Mouse (Mus musculus) heart, embryonic 12.5 days (tissue): ENCODE results near the gene Zswim1. TPM values are rescaled to one million over a fixed set of nuclear protein-coding genes. Genes with fewer than 3 reads are reported as not detected.

Experiments
- ATAC-seq: fragments of 200-750 bp; cut with Nextera tagmentation; 2 replicates; pipeline ENCODE4 v1.8.0; 2017; ENCODE audit warnings: moderate TSS enrichment, moderate library complexity; ENCODE audit not compliant: insufficient number of reproducible peaks, low FRiP score
- H3K27ac ChIP-seq: fragments of 300-500 bp; sonication (generic); 2 replicates; pipeline ENCODE4 v1.5.1; 2016; ENCODE audit warnings: mild to moderate bottlenecking, moderate library complexity; ENCODE audit not compliant: poor library complexity, severe bottlenecking
- H3K27me3 ChIP-seq: fragments of 300-500 bp; sonication (generic); replicated peaks from 2 replicates; pipeline ENCODE4 v1.6.1; 2016; ENCODE audit warnings: mild to moderate bottlenecking, moderate library complexity
- H3K36me3 ChIP-seq: fragments of 300-500 bp; sonication (generic); 2 replicates; pipeline ENCODE4 v1.6.1; 2016; ENCODE audit warnings: mild to moderate bottlenecking, moderate library complexity
- H3K4me1 ChIP-seq: fragments of 300-500 bp; sonication (generic); replicated peaks from 2 replicates; pipeline ENCODE4 v1.6.1; 2016; ENCODE audit warnings: mild to moderate bottlenecking
- H3K4me2 ChIP-seq: fragments of 300-500 bp; sonication (generic); 2 replicates; pipeline ENCODE4 v1.6.1; 2016; ENCODE audit warnings: mild to moderate bottlenecking, moderate library complexity
- H3K4me3 ChIP-seq: fragments of 300-500 bp; sonication (generic); 2 replicates; pipeline ENCODE4 v1.5.1; 2016; ENCODE audit warnings: mild to moderate bottlenecking
- H3K9ac ChIP-seq: fragments of 300-500 bp; sonication (generic); 2 replicates; pipeline ENCODE4 v1.6.1; 2016; ENCODE audit warnings: mild to moderate bottlenecking, moderate library complexity
- H3K9me3 ChIP-seq: fragments of 300-500 bp; sonication (generic); replicated peaks from 2 replicates; pipeline ENCODE4 v1.6.1; 2016; ENCODE audit warnings: mild to moderate bottlenecking, moderate library complexity
- WGBS: fragments of 180-500 bp; shearing (Covaris S2); methylation state at CpG from one replicate; pipeline ENCODE4 v1.1.7; 2016; 5-methylcytosine and 5-hydroxymethylcytosine counted together
- polyA plus RNA-seq: library from polyadenylated mRNA; unstranded; fragments of >200 nt; fragmentation: Nextera tagmentation; extraction: Ambion mirVana; gene quantifications from 2 replicates; pipeline ENCODE4 v1.2.1, GENCODE M21; 2016

The Zswim1 gene
- polyA plus RNA-seq, 1 experiment from 2014 or later, result 9.8 TPM

DNA sequence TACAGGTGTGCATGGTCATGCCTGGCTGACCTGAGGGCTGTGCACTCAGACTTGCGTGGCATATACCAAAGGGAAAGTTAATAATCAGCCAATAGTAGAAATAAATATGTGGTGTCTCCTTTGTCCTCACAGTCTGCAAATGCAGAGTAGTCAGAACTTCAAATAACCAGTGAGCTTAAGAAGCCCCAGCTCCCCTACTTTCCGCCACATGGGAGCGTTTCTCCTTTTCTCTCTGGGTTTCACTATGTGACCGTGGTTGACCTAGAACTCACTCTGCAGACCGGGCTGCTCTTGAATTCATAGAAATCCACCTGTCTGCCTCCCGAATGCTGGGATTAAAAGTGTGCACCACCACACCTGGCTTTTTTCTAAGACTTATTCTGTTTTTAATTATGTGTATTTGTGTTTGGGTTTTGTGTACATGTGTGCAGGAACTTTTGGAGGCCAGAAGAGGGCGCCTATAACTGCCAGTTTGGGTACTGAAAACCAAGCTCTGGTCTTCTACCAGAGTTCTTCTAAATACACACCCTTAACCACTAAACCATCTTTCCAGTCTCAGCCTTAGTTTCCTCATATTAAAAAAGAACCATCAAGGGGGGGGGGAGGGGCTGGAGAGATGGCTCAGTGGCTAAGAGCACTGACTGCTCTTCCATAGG lies 38.4 kb upstream of the Zswim1 start:
- Histone ChIP-seq H3K4me3 (no peak overlapping the region), H3K9ac (no peak overlapping the region), H3K4me1 (peaks cover 29% of the 10 kb centered on the region), H3K27me3 (no peaks in the 10 kb centered on the region), H3K9me3 (no peaks in the 10 kb centered on the region), H3K27ac (no peak overlapping the region), H3K4me2 (no peak overlapping the region), H3K36me3 (peaks cover 9% of the 10 kb centered on the region; the same call in 1 of the 2 replicates)
- 74% methylated on average over 7 of the region's 7 CpGs for WGBS
- no peak for ATAC-seq

DNA sequence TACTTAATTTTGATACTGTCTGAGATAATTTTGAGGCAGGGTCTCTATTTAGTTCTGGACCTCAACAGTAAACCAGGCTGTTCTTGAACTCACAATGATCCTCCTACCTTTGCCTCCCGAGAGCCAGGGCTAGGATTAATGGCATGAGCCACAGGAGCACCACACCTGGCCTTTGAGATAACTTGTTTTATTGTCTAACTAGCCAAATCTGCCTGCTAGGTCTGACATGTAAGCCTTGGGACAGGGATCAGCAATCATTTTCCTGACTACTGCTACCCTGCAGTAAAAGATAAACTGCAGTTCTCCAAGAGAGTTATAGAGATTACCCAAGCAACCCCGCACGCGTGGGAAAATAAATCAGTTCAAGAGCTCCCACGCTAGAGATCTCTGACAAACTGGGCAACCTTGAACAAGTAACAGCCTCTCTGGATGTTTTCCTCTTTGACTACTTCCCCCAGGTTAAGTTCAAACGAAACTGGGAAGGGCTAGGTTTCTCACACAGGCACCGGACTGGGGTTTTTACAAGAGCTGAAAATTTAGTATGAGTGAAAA lies 37.5 kb upstream of the Zswim1 start:
- Histone ChIP-seq H3K9me3 (no peaks in the 10 kb centered on the region), H3K4me2 (peak overlapping the region; percentile 78), H3K4me1 (peaks cover 29% of the 10 kb centered on the region), H3K27me3 (no peaks in the 10 kb centered on the region), H3K27ac (peak overlapping the region; percentile 86), H3K36me3 (peaks cover 14% of the 10 kb centered on the region), H3K9ac (peak overlapping the region; percentile 83), H3K4me3 (peak overlapping the region; percentile 66)
- WGBS, result 11% methylated on average over 7 of the region's 7 CpGs
- ATAC-seq, result no peak

DNA sequence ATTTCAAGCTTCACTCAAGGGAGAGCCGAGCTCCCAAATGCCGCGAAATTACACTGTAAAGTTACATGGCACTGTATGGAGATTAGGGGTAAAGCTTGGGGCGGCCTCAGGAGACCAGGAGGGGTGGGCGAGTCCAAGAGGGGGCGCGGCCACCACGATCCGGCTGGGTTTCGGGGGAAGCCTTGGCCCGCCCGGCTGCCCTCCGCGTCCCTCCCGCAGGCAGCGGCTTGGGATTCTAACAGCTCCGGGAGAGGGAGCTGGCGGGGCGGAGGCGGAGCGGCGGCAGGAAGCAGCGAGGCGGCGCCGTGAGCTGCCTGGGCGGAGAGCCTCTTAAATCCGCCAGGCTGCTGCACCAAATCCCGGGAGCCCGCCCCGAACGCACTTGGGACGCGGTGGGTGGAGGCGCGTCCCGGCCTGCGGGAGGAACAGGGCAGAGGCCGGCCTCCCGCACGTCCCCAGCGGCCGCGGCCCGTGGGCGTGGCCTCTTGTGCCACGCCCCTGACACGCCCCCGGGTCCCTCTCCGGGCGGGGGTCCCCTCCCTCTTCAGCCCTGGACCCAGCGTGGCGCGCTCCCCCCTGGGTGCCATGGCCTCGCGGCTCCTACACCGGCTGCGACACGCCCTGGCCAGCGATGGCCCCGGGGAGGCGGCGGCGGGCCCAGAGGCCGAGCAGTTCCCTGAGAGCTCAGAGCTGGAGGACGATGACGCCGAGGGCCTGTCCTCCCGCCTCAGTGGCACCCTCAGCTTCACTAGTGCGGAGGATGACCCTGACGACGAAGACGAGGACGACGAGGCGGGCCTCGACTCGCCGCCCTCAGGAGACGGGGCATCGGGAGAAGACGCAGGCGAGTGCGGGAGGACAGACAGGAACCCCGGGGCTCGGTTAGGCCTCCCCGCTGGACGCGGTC lies 36.8 kb upstream of the Zswim1 start, which contains the start of gene Snx21:
Snx21 (plus strand) TSS at position 343 of the 907 bp plus-strand sequence.
- ATAC-seq, result peak; percentile 94
- peak within 1 kb of the TSS; percentile 86 for H3K27ac ChIP-seq
- no peaks in the 10 kb centered on the region for H3K27me3 ChIP-seq
- WGBS, result under 1% methylated on average over 87 of the region's 89 CpGs
- no peaks in the 10 kb centered on the region for H3K9me3 ChIP-seq
- peaks cover 22% of the 10 kb centered on the region for H3K36me3 ChIP-seq
- peaks cover 29% of the 10 kb centered on the region for H3K4me1 ChIP-seq
- H3K9ac ChIP-seq, result peak within 1 kb of the TSS; percentile 83
- H3K4me2 ChIP-seq, result peak within 1 kb of the TSS; percentile 78
- peak within 1 kb of the TSS; percentile 66 for H3K4me3 ChIP-seq

DNA sequence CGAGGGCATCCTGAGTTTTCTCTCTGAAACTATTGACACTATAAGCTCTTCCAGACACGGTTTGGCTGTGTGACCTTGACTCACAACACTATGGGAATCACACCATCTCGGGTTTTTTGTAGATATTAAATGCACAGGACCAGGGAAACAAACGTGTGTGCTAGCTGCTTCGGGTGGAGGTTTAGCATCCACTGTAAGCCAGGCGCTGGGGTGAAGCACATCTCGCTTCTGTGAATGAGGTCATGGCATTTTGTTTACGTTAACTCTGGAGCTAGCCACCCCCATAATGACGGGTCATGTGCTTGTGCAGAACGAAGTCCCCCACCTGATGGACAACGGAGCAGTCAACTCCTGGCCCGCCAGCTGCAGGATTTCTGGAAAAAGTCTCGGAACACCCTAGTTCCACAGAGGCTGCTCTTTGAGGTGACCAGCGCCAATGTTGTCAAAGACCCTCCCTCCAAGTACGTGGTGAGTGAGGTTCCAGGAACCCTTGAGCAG lies 36.0 kb upstream of the Zswim1 start:
- 4% methylated on average over 15 of the region's 15 CpGs for WGBS
- Histone ChIP-seq H3K27me3 (no peaks in the 10 kb centered on the region), H3K27ac (peak overlapping the region; percentile 86), H3K9me3 (no peaks in the 10 kb centered on the region), H3K4me1 (peaks cover 29% of the 10 kb centered on the region), H3K4me2 (peak overlapping the region; percentile 78), H3K36me3 (peaks cover 28% of the 10 kb centered on the region), H3K4me3 (peak overlapping the region; percentile 66), H3K9ac (peak overlapping the region; percentile 83)
- ATAC-seq, result no peak; the same call in 1 of the 2 replicates

DNA sequence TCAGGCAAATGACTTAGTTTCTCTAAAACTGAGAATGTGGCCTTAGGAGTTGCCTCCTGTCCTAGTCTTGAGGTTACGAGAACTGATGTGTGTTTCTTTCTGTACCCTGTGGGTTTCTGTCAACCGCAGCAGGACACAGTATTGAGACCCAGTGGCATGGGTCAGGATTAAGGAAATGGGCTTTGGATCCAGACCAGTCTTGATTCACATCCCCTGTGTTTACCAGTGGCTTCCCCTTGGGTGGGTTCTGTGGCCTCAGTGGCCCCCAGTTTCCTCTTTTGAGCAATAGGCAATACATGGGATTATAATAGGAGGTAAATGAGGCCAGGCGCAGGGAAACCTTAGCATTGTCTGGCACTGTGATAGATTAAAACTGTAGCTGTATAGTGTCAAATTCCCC lies 35.5 kb upstream of the Zswim1 start:
- peak overlapping the region; percentile 78 for H3K4me2 ChIP-seq
- peak overlapping the region; percentile 83 for H3K9ac ChIP-seq
- H3K9me3 ChIP-seq, result no peaks in the 10 kb centered on the region
- 88% methylated on average over 3 of the region's 3 CpGs for WGBS
- H3K4me3 ChIP-seq, result peak overlapping the region; percentile 66
- no peaks in the 10 kb centered on the region for H3K27me3 ChIP-seq
- 0 out of 2 replicates have a peak overlapping the region, but pooled peaks have one; percentile 25 for H3K27ac ChIP-seq
- no peak for ATAC-seq
- peaks cover 29% of the 10 kb centered on the region for H3K4me1 ChIP-seq
- H3K36me3 ChIP-seq, result peaks cover 34% of the 10 kb centered on the region

DNA sequence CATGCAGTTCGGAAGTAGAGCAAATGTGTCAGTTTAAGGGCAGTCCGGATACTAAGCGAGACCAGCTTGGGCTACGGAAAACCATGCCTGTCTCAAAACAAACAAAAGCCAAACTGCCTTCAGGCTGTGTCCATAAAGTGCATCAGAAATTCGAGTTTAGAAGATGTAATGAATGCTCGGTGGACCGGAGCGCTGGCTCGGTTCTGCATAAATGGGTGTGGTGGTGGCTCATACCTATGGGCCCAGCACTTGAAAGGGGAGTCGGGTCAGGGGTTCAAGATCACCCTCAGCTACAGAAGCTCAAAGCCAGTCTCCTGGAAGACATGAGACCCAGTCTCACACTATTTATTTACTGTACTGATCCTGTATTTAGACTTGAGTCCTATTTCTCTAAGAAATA lies 34.7 kb upstream of the Zswim1 start:
- Histone ChIP-seq H3K36me3 (peaks cover 41% of the 10 kb centered on the region), H3K4me3 (no peak overlapping the region), H3K27ac (no peak overlapping the region), H3K4me1 (peaks cover 30% of the 10 kb centered on the region), H3K9ac (0 out of 2 replicates have a peak overlapping the region, but pooled peaks have one; percentile 8), H3K9me3 (no peaks in the 10 kb centered on the region), H3K27me3 (no peaks in the 10 kb centered on the region), H3K4me2 (0 out of 2 replicates have a peak overlapping the region, but pooled peaks have one; percentile 4)
- WGBS, result 83% methylated on average over 10 of the region's 10 CpGs
- ATAC-seq, result no peak

GRCm38 (mm10) chr2:164788411-164788810 lies 34.1 kb upstream of the Zswim1 start:
- H3K36me3 ChIP-seq, result peaks cover 47% of the 10 kb centered on the region

GRCm38 (mm10) chr2:164790451-164790850 lies 32.0 kb upstream of the Zswim1 start:
- peaks cover 35% of the 10 kb centered on the region for H3K4me1 ChIP-seq
- ATAC-seq, result no peak
- WGBS, result 67% methylated on average over 4 of the region's 4 CpGs

More at GRCm38 (mm10) chr2:164788411-164788810, 34.1 kb upstream of the Zswim1 start:
- H3K27me3 ChIP-seq, result no peaks in the 10 kb centered on the region
- no peak overlapping the region for H3K4me2 ChIP-seq
- peaks cover 36% of the 10 kb centered on the region for H3K4me1 ChIP-seq
- no peak for ATAC-seq
- no peak overlapping the region for H3K4me3 ChIP-seq
- H3K9me3 ChIP-seq, result no peaks in the 10 kb centered on the region
- no peak overlapping the region for H3K27ac ChIP-seq
- WGBS, result 59% methylated on average over 4 of the region's 4 CpGs
- 0 out of 2 replicates have a peak overlapping the region, but pooled peaks have one; percentile 31 for H3K9ac ChIP-seq

GRCm38 (mm10) chr2:164791841-164792261 lies 30.6 kb upstream of the Zswim1 start:
- no peak overlapping the region for H3K9ac ChIP-seq
- H3K9me3 ChIP-seq, result no peaks in the 10 kb centered on the region
- H3K27me3 ChIP-seq, result no peaks in the 10 kb centered on the region
- WGBS, result 87% methylated on average over 18 of the region's 18 CpGs
- ATAC-seq, result no peak
- peaks cover 72% of the 10 kb centered on the region for H3K36me3 ChIP-seq
- no peak overlapping the region for H3K4me3 ChIP-seq
- H3K27ac ChIP-seq, result no peak overlapping the region
- H3K4me2 ChIP-seq, result no peak overlapping the region
- H3K4me1 ChIP-seq, result peaks cover 31% of the 10 kb centered on the region

More at GRCm38 (mm10) chr2:164790451-164790850, 32.0 kb upstream of the Zswim1 start:
- H3K27me3 ChIP-seq, result no peaks in the 10 kb centered on the region
- H3K27ac ChIP-seq, result no peak overlapping the region
- H3K9ac ChIP-seq, result no peak overlapping the region
- no peak overlapping the region for H3K4me2 ChIP-seq
- no peak overlapping the region for H3K4me3 ChIP-seq
- H3K36me3 ChIP-seq, result peaks cover 58% of the 10 kb centered on the region
- H3K9me3 ChIP-seq, result no peaks in the 10 kb centered on the region

GRCm38 (mm10) chr2:164792400-164793190 lies 29.9 kb upstream of the Zswim1 start:
- H3K9ac ChIP-seq, result peak overlapping the region; percentile 48; the same call in 1 of the 2 replicates
- H3K4me3 ChIP-seq, result no peak overlapping the region
- peak overlapping the region; percentile 68 for H3K27ac ChIP-seq
- no peak for ATAC-seq
- no peaks in the 10 kb centered on the region for H3K27me3 ChIP-seq
- H3K4me2 ChIP-seq, result no peak overlapping the region
- H3K36me3 ChIP-seq, result peaks cover 76% of the 10 kb centered on the region
- 83% methylated on average over 12 of the region's 12 CpGs for WGBS
- H3K9me3 ChIP-seq, result no peaks in the 10 kb centered on the region
- H3K4me1 ChIP-seq, result peaks cover 25% of the 10 kb centered on the region
